Mouse (Mus musculus) hindbrain, embryonic 12.5 days (tissue): ENCODE data around the gene Prok1. TPM values are rescaled to one million over a fixed set of nuclear protein-coding genes. Genes with fewer than 3 reads are reported as not detected.
A peak's percentile ranks its signal among the peaks of the same experiment; 100 is the strongest.

ENCODE experiments used
- ATAC-seq: fragments of 200-750 bp; cut with Nextera tagmentation; 2 replicates; pipeline ENCODE4 v1.8.0; 2017; ENCODE audit warnings: moderate TSS enrichment; ENCODE audit not compliant: low FRiP score
- H3K27ac ChIP-seq: fragments of 300-500 bp; sonication (generic); 2 replicates; pipeline ENCODE4 v1.5.1; 2016; ENCODE audit warnings: mild to moderate bottlenecking
- H3K27me3 ChIP-seq: fragments of 300-500 bp; sonication (generic); 2 replicates; pipeline ENCODE4 v1.6.1; 2016; ENCODE audit warnings: mild to moderate bottlenecking
- H3K36me3 ChIP-seq: fragments of 300-500 bp; sonication (generic); 2 replicates; pipeline ENCODE4 v1.6.1; 2016; ENCODE audit warnings: mild to moderate bottlenecking
- H3K4me1 ChIP-seq: fragments of 300-500 bp; sonication (generic); 2 replicates; pipeline ENCODE4 v1.6.1; 2016
- H3K4me2 ChIP-seq: fragments of 300-500 bp; sonication (generic); replicated peaks from 2 replicates; pipeline ENCODE4 v1.6.1; 2016; ENCODE audit warnings: mild to moderate bottlenecking
- H3K4me3 ChIP-seq: fragments of 300-500 bp; sonication (generic); 2 replicates; pipeline ENCODE4 v1.5.1; 2016; ENCODE audit warnings: mild to moderate bottlenecking
- H3K9ac ChIP-seq: fragments of 300-500 bp; sonication (generic); 2 replicates; pipeline ENCODE4 v1.6.1; 2016; ENCODE audit warnings: mild to moderate bottlenecking, moderate library complexity
- H3K9me3 ChIP-seq: fragments of 300-500 bp; sonication (generic); replicated peaks from 2 replicates; pipeline ENCODE4 v1.6.1; 2016; ENCODE audit warnings: mild to moderate bottlenecking
- WGBS: fragments of 180-500 bp; shearing (Covaris S2); methylation state at CpG from one replicate; pipeline ENCODE4 v1.1.7; 2016; 5-methylcytosine and 5-hydroxymethylcytosine counted together
- polyA plus RNA-seq: library from polyadenylated mRNA; unstranded; fragments of >200 nt; fragmentation: Nextera tagmentation; extraction: Ambion mirVana; gene quantifications from 2 replicates; pipeline ENCODE4 v1.2.1, GENCODE M21; 2016

The Prok1 gene
- polyA plus RNA-seq, result not detected in 2 replicates

- H3K4me3 ChIP-seq, result no peak within 1 kb of the TSS
- 88% methylated on average over 9 of the region's 9 CpGs for WGBS
Observed at GRCm38 (mm10) chr3:107239607-107240006, at the start of gene Prok1. Gene Prok1, minus strand, starts transcription at chr3:107239707.

GRCm38 (mm10) chr3:107287346-107287745, 47.8 kb upstream of the Prok1 start:
- H3K9me3 ChIP-seq, result no peaks in the 10 kb centered on the region
- no peak for ATAC-seq
- H3K9ac ChIP-seq, result no peak overlapping the region
- H3K4me3 ChIP-seq, result no peak overlapping the region
- H3K27ac ChIP-seq, result no peak overlapping the region
- no peaks in the 10 kb centered on the region; the same call in 1 of the 2 replicates for H3K4me1 ChIP-seq
- no peaks in the 10 kb centered on the region for H3K27me3 ChIP-seq
- no peak overlapping the region for H3K4me2 ChIP-seq
- H3K36me3 ChIP-seq, result peaks cover 16% of the 10 kb centered on the region

More at GRCm38 (mm10) chr3:107239607-107240006, at the start of gene Prok1:
- Histone ChIP-seq H3K9me3 (no peaks in the 10 kb centered on the region), H3K4me2 (no peak within 1 kb of the TSS), H3K4me1 (0 out of 2 replicates have a peak, but pooled peaks cover 2% of the 10 kb centered on the region), H3K27me3 (peaks cover 13% of the 10 kb centered on the region), H3K9ac (no peak within 1 kb of the TSS), H3K36me3 (no peaks in the 10 kb centered on the region), H3K27ac (no peak within 1 kb of the TSS)
- no peak for ATAC-seq

- Histone ChIP-seq H3K4me3 (no peak overlapping the region), H3K27me3 (no peaks in the 10 kb centered on the region), H3K27ac (no peak overlapping the region), H3K9ac (no peak overlapping the region), H3K36me3 (peaks cover 19% of the 10 kb centered on the region), H3K9me3 (no peaks in the 10 kb centered on the region), H3K4me1 (no peaks in the 10 kb centered on the region; the same call in 1 of the 2 replicates), H3K4me2 (no peak overlapping the region)
- ATAC-seq, result no peak
- WGBS, result 81% methylated on average over 2 of the region's 2 CpGs
Observed at GRCm38 (mm10) chr3:107286123-107286522, 46.6 kb upstream of the Prok1 start.

GRCm38 (mm10) chr3:107278479-107279269, 39.2 kb upstream of the Prok1 start, which contains the start of gene Lamtor5:
Gene Lamtor5, plus strand, starts transcription at chr3:107278858.
- no peaks in the 10 kb centered on the region for H3K9me3 ChIP-seq
- peak; percentile 92 for ATAC-seq

GRCm38 (mm10) chr3:107276626-107277025, 37.1 kb upstream of the Prok1 start:
- no peak overlapping the region for H3K9ac ChIP-seq
- H3K27ac ChIP-seq, result no peak overlapping the region
- H3K36me3 ChIP-seq, result no peaks in the 10 kb centered on the region
- peaks cover 12% of the 10 kb centered on the region for H3K4me1 ChIP-seq
- no peak overlapping the region for H3K4me3 ChIP-seq
- peaks cover 7% of the 10 kb centered on the region; the same call in 1 of the 2 replicates for H3K27me3 ChIP-seq
- no peaks in the 10 kb centered on the region for H3K9me3 ChIP-seq
- ATAC-seq, result no peak
- no peak overlapping the region for H3K4me2 ChIP-seq
- WGBS, result 86% methylated on average over 3 of the region's 3 CpGs

More at GRCm38 (mm10) chr3:107278479-107279269, 39.2 kb upstream of the Prok1 start, which contains the start of gene Lamtor5:
- 3% methylated on average over 43 of the region's 43 CpGs for WGBS
- peak within 1 kb of the TSS; percentile 82 for H3K4me3 ChIP-seq
- H3K9ac ChIP-seq, result peak within 1 kb of the TSS; percentile 70
- no peak within 1 kb of the TSS for H3K27ac ChIP-seq
- peaks cover 10% of the 10 kb centered on the region for H3K36me3 ChIP-seq
- H3K4me1 ChIP-seq, result peaks cover 12% of the 10 kb centered on the region
- H3K4me2 ChIP-seq, result peak within 1 kb of the TSS; percentile 73
- peaks cover 7% of the 10 kb centered on the region; the same call in 1 of the 2 replicates for H3K27me3 ChIP-seq

- H3K4me2 ChIP-seq, result no peak overlapping the region
- H3K36me3 ChIP-seq, result no peaks in the 10 kb centered on the region
- no peak overlapping the region for H3K27ac ChIP-seq
- no peak overlapping the region for H3K4me3 ChIP-seq
- no peak for ATAC-seq
- 55% methylated on average over 4 of the region's 4 CpGs for WGBS
- H3K9ac ChIP-seq, result no peak overlapping the region
- H3K9me3 ChIP-seq, result no peaks in the 10 kb centered on the region
- peaks cover 7% of the 10 kb centered on the region; the same call in 1 of the 2 replicates for H3K27me3 ChIP-seq
- H3K4me1 ChIP-seq, result peaks cover 12% of the 10 kb centered on the region
Observed at GRCm38 (mm10) chr3:107275996-107276395, 36.5 kb upstream of the Prok1 start.

- H3K36me3 ChIP-seq, result no peaks in the 10 kb centered on the region
- no peak overlapping the region for H3K9ac ChIP-seq
- no peak overlapping the region for H3K4me3 ChIP-seq
- H3K27ac ChIP-seq, result no peak overlapping the region
- 69% methylated on average over 5 of the region's 5 CpGs for WGBS
- no peak for ATAC-seq
- H3K27me3 ChIP-seq, result peaks cover 7% of the 10 kb centered on the region; the same call in 1 of the 2 replicates
- H3K9me3 ChIP-seq, result no peaks in the 10 kb centered on the region
- peaks cover 12% of the 10 kb centered on the region for H3K4me1 ChIP-seq
- no peak overlapping the region for H3K4me2 ChIP-seq
Observed at GRCm38 (mm10) chr3:107275351-107275750, 35.8 kb upstream of the Prok1 start.

- Histone ChIP-seq H3K4me1 (peaks cover 2% of the 10 kb centered on the region; the same call in 1 of the 2 replicates), H3K4me3 (no peak overlapping the region), H3K4me2 (no peak overlapping the region), H3K27ac (no peak overlapping the region), H3K36me3 (no peaks in the 10 kb centered on the region), H3K9ac (no peak overlapping the region), H3K9me3 (no peaks in the 10 kb centered on the region), H3K27me3 (peaks cover 7% of the 10 kb centered on the region; the same call in 1 of the 2 replicates)
- 9% methylated on average over 3 of the region's 3 CpGs for WGBS
- peak; percentile 84 for ATAC-seq
Observed at GRCm38 (mm10) chr3:107273820-107274219, 34.3 kb upstream of the Prok1 start.

- Histone ChIP-seq H3K4me2 (no peak overlapping the region), H3K4me1 (no peaks in the 10 kb centered on the region), H3K4me3 (no peak overlapping the region), H3K27me3 (peaks cover 10% of the 10 kb centered on the region; the same call in 1 of the 2 replicates), H3K27ac (no peak overlapping the region), H3K9ac (no peak overlapping the region), H3K9me3 (no peaks in the 10 kb centered on the region), H3K36me3 (no peaks in the 10 kb centered on the region)
- 95% methylated on average over 3 of the region's 3 CpGs for WGBS
- ATAC-seq, result no peak
Observed at GRCm38 (mm10) chr3:107272433-107272832, 32.9 kb upstream of the Prok1 start.

- H3K9ac ChIP-seq, result no peak overlapping the region
- 80% methylated on average over 2 of the region's 2 CpGs for WGBS
- no peak for ATAC-seq
Observed at GRCm38 (mm10) chr3:107266814-107267345, 27.4 kb upstream of the Prok1 start.

GRCm38 (mm10) chr3:107261851-107262165, 22.3 kb upstream of the Prok1 start:
- Histone ChIP-seq H3K27me3 (no peaks in the 10 kb centered on the region), H3K9ac (no peak overlapping the region), H3K4me2 (no peak overlapping the region), H3K27ac (no peak overlapping the region), H3K4me1 (peaks cover 16% of the 10 kb centered on the region), H3K4me3 (no peak overlapping the region), H3K36me3 (no peaks in the 10 kb centered on the region), H3K9me3 (no peaks in the 10 kb centered on the region)
- 38% methylated on average over 7 of the region's 7 CpGs for WGBS
- peak; percentile 32; the same call in 1 of the 2 replicates for ATAC-seq

More at GRCm38 (mm10) chr3:107266814-107267345, 27.4 kb upstream of the Prok1 start:
- Histone ChIP-seq H3K4me2 (no peak overlapping the region), H3K27ac (no peak overlapping the region), H3K4me3 (no peak overlapping the region), H3K4me1 (peaks cover under 1% of the 10 kb centered on the region; the same call in 1 of the 2 replicates), H3K9me3 (no peaks in the 10 kb centered on the region), H3K36me3 (no peaks in the 10 kb centered on the region), H3K27me3 (0 out of 2 replicates have a peak, but pooled peaks cover 2% of the 10 kb centered on the region)
